Mouse (Mus musculus) forebrain, postnatal 0 days (tissue): Measurements from ENCODE around the gene Hoxa5. TPM values are rescaled to one million over a fixed set of nuclear protein-coding genes. Genes with fewer than 3 reads are reported as not detected.
A peak's percentile ranks its signal among the peaks of the same experiment; 100 is the strongest.

Experiments
- ATAC-seq: fragments of 200-750 bp; cut with Nextera tagmentation; 2 replicates; pipeline ENCODE4 v1.8.0; 2017; ENCODE audit warnings: mild to moderate bottlenecking, moderate library complexity
- DNase-seq: peaks from one replicate; pipeline ENCODE4 v3.0.0-alpha.2; 2015
- H3K27ac ChIP-seq: fragments of 300-500 bp; sonication (generic); 2 replicates; pipeline ENCODE4 v1.5.1; 2014; ENCODE audit warnings: low read depth, mild to moderate bottlenecking, antibody characterized with exemption, low read length, moderate library complexity, mixed read lengths
- H3K27me3 ChIP-seq: fragments of 300-500 bp; sonication (generic); 2 replicates; pipeline ENCODE4 v1.6.1; 2014; ENCODE audit warnings: mild to moderate bottlenecking, low read length, mixed read lengths; ENCODE audit not compliant: insufficient read depth
- H3K36me3 ChIP-seq: fragments of 300-500 bp; sonication (generic); 2 replicates; pipeline ENCODE4 v1.6.1; 2014; ENCODE audit warnings: mild to moderate bottlenecking, moderate library complexity; ENCODE audit not compliant: insufficient read depth
- H3K4me1 ChIP-seq: fragments of 300-500 bp; sonication (generic); 2 replicates; pipeline ENCODE4 v1.6.1; 2014; ENCODE audit warnings: antibody characterized with exemption; ENCODE audit not compliant: insufficient read depth
- H3K4me2 ChIP-seq: fragments of 300-500 bp; sonication (generic); 2 replicates; pipeline ENCODE4 v1.6.1; 2014; ENCODE audit warnings: low read depth, mild to moderate bottlenecking, moderate library complexity
- H3K4me3 ChIP-seq: fragments of 300-500 bp; sonication (generic); 2 replicates; pipeline ENCODE4 v1.5.1; 2014; ENCODE audit warnings: low read depth, low read length, mixed read lengths
- H3K9ac ChIP-seq: fragments of 300-500 bp; sonication (generic); 2 replicates; pipeline ENCODE4 v1.6.1; 2014; ENCODE audit warnings: mild to moderate bottlenecking
- H3K9me3 ChIP-seq: fragments of 300-500 bp; sonication (generic); 2 replicates; pipeline ENCODE4 v1.6.1; 2016; ENCODE audit warnings: low read length
- CTCF ChIP-seq: sonication (generic); IDR thresholded peaks from 2 replicates; pipeline ENCODE4 v1.5.1; 2016; ENCODE audit warnings: antibody characterized with exemption, control low read depth, low read depth
- WGBS: fragments of 180-500 bp; shearing (Covaris S2); extraction: QIAGEN DNeasy Blood & Tissue Kit; methylation state at CpG from one replicate; pipeline ENCODE4 v1.1.7; 2014; 5-methylcytosine and 5-hydroxymethylcytosine counted together
- polyA plus RNA-seq: library from polyadenylated mRNA; unstranded; fragments of >200 nt; fragmentation: Nextera tagmentation; extraction: Ambion mirVana; gene quantifications from 2 replicates; pipeline ENCODE4 v1.2.1, GENCODE M21; 2015
- total RNA-seq: library from RNA; depleted of rRNA; stranded (reverse); fragments of >200 nt; gene quantifications from 2 replicates; pipeline ENCODE4 v1.2.3, GENCODE M21; 2014; rRNA removed

The Hoxa5 gene
- not detected in 2 replicates for total RNA-seq
- polyA plus RNA-seq = not detected in 2 replicates

GRCm38 (mm10) chr6:52204050-52204752 is at the start of gene Hoxa5:
Gene Hoxa5, minus strand, starts transcription at chr6:52204587.
- Histone ChIP-seq H3K27ac (no peak within 1 kb of the TSS), H3K9me3 (no peaks in the 10 kb centered on the region), H3K4me2 (peak within 1 kb of the TSS; percentile 10; the same call in 1 of the 2 replicates), H3K9ac (no peak within 1 kb of the TSS), H3K4me3 (peak within 1 kb of the TSS; percentile 9; the same call in 1 of the 2 replicates), H3K36me3 (no peaks in the 10 kb centered on the region), H3K27me3 (peaks cover 97% of the 10 kb centered on the region), H3K4me1 (no peaks in the 10 kb centered on the region)
- ATAC-seq (no peak), DNase-seq (no peak)
- under 1% methylated on average over 65 of the region's 65 CpGs for WGBS
- peak; percentile 71 for TF ChIP-seq CTCF

GRCm38 (mm10) chr6:52253511-52254500 is 49.4 kb upstream of the Hoxa5 start:
- Histone ChIP-seq H3K27me3 (peaks cover 90% of the 10 kb centered on the region), H3K4me3 (no peak overlapping the region), H3K4me2 (no peak overlapping the region), H3K27ac (no peak overlapping the region), H3K9ac (no peak overlapping the region), H3K4me1 (no peaks in the 10 kb centered on the region), H3K9me3 (no peaks in the 10 kb centered on the region), H3K36me3 (no peaks in the 10 kb centered on the region)
- ATAC-seq (no peak), DNase-seq (peak; percentile 78)
- no peak for TF ChIP-seq CTCF
- WGBS = 2% methylated on average over 59 of the region's 59 CpGs

DNA sequence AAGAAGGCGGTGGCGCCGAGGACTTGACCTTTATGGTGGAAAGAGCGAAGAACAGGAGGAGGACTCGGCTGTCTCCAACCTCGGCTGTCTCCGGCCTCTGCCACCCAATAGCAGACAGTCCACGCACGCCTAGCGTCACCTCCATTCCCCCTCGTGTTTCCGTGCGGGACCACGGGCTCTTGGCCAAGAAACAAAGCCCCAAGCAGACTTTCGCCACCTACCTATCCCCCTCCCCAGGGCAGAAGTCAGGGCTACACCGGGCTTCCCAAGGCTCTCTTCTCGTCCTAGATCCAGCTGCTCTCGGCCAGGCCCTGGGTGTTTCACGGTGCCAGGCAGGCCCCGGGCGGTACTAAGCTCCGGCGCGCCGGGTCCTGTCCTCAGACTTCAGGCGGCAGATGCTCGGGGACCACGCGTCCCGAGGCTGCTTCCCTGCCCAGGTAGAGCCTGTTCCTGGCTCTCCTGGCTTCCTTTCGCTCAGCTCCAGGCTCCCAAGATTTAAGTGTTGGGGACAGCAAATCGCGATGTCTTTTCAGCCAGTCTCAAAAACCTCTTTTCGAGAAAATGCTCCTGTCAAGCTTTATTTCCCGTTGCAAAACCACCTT is 48.5 kb upstream of the Hoxa5 start:
- Histone ChIP-seq H3K4me1 (no peaks in the 10 kb centered on the region), H3K27ac (no peak overlapping the region), H3K4me3 (no peak overlapping the region), H3K9me3 (no peaks in the 10 kb centered on the region), H3K9ac (no peak overlapping the region), H3K4me2 (no peak overlapping the region), H3K36me3 (no peaks in the 10 kb centered on the region), H3K27me3 (peaks cover 91% of the 10 kb centered on the region)
- TF ChIP-seq CTCF = no peak
- no peak for DNase-seq
- 1% methylated on average over 35 of the region's 35 CpGs for WGBS
- no peak for ATAC-seq

- no peaks in the 10 kb centered on the region for H3K9me3 ChIP-seq
- H3K9ac ChIP-seq = no peak overlapping the region
- H3K4me2 ChIP-seq = no peak overlapping the region
- no peaks in the 10 kb centered on the region for H3K36me3 ChIP-seq
- no peaks in the 10 kb centered on the region for H3K4me1 ChIP-seq
- TF ChIP-seq CTCF = no peak
- 2% methylated on average over 24 of the region's 24 CpGs for WGBS
- no peak overlapping the region for H3K27ac ChIP-seq
- no peak for ATAC-seq
- H3K4me3 ChIP-seq = no peak overlapping the region
- H3K27me3 ChIP-seq = peaks cover 92% of the 10 kb centered on the region
- DNase-seq = no peak
Observed at GRCm38 (mm10) chr6:52252016-52252774, 47.8 kb upstream of the Hoxa5 start.

DNA sequence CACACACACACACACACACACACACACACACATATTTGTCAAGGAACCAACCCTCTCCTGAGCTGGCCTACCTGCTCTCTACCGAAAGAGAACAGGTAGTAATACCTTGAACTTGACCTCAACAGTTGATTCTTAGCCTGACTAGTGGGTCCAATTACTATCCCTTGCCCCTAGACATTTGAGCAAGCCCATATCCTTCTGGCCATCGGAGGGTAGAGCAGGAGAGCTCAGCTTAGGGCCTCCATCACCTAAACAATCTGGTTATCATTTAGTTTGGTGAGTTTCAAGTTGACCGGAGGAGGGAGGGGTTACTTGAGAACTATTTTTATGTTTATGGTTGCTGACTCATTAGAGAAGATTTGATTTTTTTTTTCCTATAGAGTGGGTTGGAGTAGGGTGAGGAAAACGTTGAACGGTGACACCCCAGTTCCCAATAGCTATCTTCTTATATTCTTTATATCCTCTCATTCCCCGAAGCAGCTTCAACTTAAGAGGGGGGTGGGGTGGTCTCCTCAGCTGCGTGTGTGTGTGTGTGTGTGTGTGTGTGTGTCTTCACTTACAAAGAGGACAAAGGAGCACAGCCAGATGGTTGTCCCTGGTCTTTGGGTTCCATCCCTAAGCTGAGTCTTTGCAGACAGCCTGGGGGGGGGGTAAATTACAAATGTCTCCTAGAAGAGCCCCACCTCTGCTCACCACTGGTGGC is 46.9 kb upstream of the Hoxa5 start:
- WGBS = 13% methylated on average over 7 of the region's 7 CpGs
- Histone ChIP-seq H3K4me2 (no peak overlapping the region), H3K9ac (no peak overlapping the region), H3K36me3 (no peaks in the 10 kb centered on the region), H3K27ac (no peak overlapping the region), H3K4me1 (no peaks in the 10 kb centered on the region), H3K9me3 (no peaks in the 10 kb centered on the region), H3K4me3 (no peak overlapping the region), H3K27me3 (peaks cover 93% of the 10 kb centered on the region)
- no peak for DNase-seq
- no peak for ATAC-seq
- TF ChIP-seq CTCF = no peak

- H3K27me3 ChIP-seq = peaks cover 93% of the 10 kb centered on the region
- WGBS = 2% methylated on average over 4 of the region's 4 CpGs
- DNase-seq = no peak
- no peaks in the 10 kb centered on the region for H3K36me3 ChIP-seq
- no peak overlapping the region for H3K4me2 ChIP-seq
- no peaks in the 10 kb centered on the region for H3K9me3 ChIP-seq
- ATAC-seq = no peak
- H3K27ac ChIP-seq = no peak overlapping the region
- H3K9ac ChIP-seq = no peak overlapping the region
- H3K4me1 ChIP-seq = no peaks in the 10 kb centered on the region
- TF ChIP-seq CTCF = no peak
- H3K4me3 ChIP-seq = no peak overlapping the region
Observed at GRCm38 (mm10) chr6:52249826-52250225, 45.4 kb upstream of the Hoxa5 start.
